Mouse (Mus musculus) adrenal gland, adult 8-10 months (tissue): ENCODE data around the gene Mta3. TPM values are rescaled to one million over a fixed set of nuclear protein-coding genes. Genes with fewer than 3 reads are reported as not detected.
"Not testable (repeated sequence)": the region's sequence is repeated elsewhere in the genome, so short reads cannot be mapped to it uniquely, and the experiment has no call there.

Source experiments
- DNase-seq: peaks from one replicate; pipeline ENCODE4 v3.0.0; 2022
- total RNA-seq, 4 experiments: library from RNA; stranded (reverse); gene quantifications; 2 replicates each; pipeline ENCODE4 v1.2.4; 2022

The Mta3 gene
- total RNA-seq, 4 experiments from 2014 or later: 66.2 to 96.2 (median 82.9) TPM

GRCm38 (mm10) chr17:83854284-83854918, 148.4 kb downstream of the Mta3 start:
- DNase-seq: no peak

GRCm38 (mm10) chr17:83858413-83858812, 152.4 kb downstream of the Mta3 start:
- DNase-seq: no peak

- no peak for DNase-seq
Observed at GRCm38 (mm10) chr17:83859639-83860038, 153.7 kb downstream of the Mta3 start.

GRCm38 (mm10) chr17:83860224-83860623, 154.3 kb downstream of the Mta3 start:
- DNase-seq: no peak

- DNase-seq: not testable (repeated sequence)
Observed at GRCm38 (mm10) chr17:83860968-83861367, 155.0 kb downstream of the Mta3 start.

GRCm38 (mm10) chr17:83861444-83862133, 155.6 kb downstream of the Mta3 start:
- DNase-seq: peak; percentile 93

GRCm38 (mm10) chr17:83862134-83862881, 156.3 kb downstream of the Mta3 start:
- peak; percentile 50 for DNase-seq

- DNase-seq: no peak
Observed at GRCm38 (mm10) chr17:83865366-83865765, 159.4 kb downstream of the Mta3 start.

GRCm38 (mm10) chr17:83866582-83866981, 160.6 kb downstream of the Mta3 start:
- no peak for DNase-seq

- no peak for DNase-seq
Observed at GRCm38 (mm10) chr17:83870385-83870784, 164.4 kb downstream of the Mta3 start.

Other genes starting within 250 kb of the Mta3 start
- 100 to 1,000 TPM; 167 to 202 (median 190) TPM for gene Cox7a2l, start 188.8 kb upstream of the Mta3 start, total RNA-seq
- 10 to 100 TPM; 14.4 to 27.6 (median 16.3) TPM for gene Kcng3, start 74.3 kb upstream of the Mta3 start, total RNA-seq
- 1 to 10 TPM in 1 of 4 experiments, under 1 TPM in 3; 0.64 to 1.0 (median 0.83) TPM for gene Haao, start 141.8 kb downstream of the Mta3 start, total RNA-seq